Mouse (Mus musculus): Measurements from ENCODE around the gene Olfr301. TPM values are rescaled to one million over a fixed set of nuclear protein-coding genes. Genes with fewer than 3 reads are reported as not detected.

Gene Olfr301
- polyA plus RNA-seq (2014; fragmentation: Illumina TruSeq; extraction: RNeasy Lipid Tissue Mini Kit (QIAGEN cat#74804); ENCODE audit: low read depth, low replicate concordance) = not detected

GRCm38 (mm10) chr7:86403546-86403945, at the start of gene Olfr301:
Olfr301 (plus strand) TSS chr7:86403846.

GRCm38 (mm10) chr7:86366828-86367227, 36.8 kb upstream of the Olfr301 start, which contains the start of gene Olfr305:
Olfr305 (minus strand) TSS chr7:86366928.

GRCm38 (mm10) chr7:86386558-86386957, 17.1 kb upstream of the Olfr301 start, which contains the start of gene Olfr304:
Olfr304 (minus strand) TSS chr7:86386658.

GRCm38 (mm10) chr7:86397689-86398088, 6.0 kb upstream of the Olfr301 start, which contains the start of gene Olfr303:
Olfr303 (minus strand) TSS chr7:86397789.

GRCm38 (mm10) chr7:86459621-86460020, 56.0 kb downstream of the Olfr301 start, which contains the start of gene Olfr299:
Olfr299 (plus strand) TSS chr7:86459921.

Other genes starting within 250 kb of the Olfr301 start
- not detected for gene Vmn2r75, start 232.1 kb upstream of the Olfr301 start, polyA plus RNA-seq (2014; fragmentation: Illumina TruSeq; extraction: RNeasy Lipid Tissue Mini Kit (QIAGEN cat#74804); ENCODE audit: low read depth, low replicate concordance)
- gene Vmn2r76, start 157.5 kb upstream of the Olfr301 start, polyA plus RNA-seq (2014; fragmentation: Illumina TruSeq; extraction: RNeasy Lipid Tissue Mini Kit (QIAGEN cat#74804); ENCODE audit: low read depth, low replicate concordance) = not detected
- gene Olfr310, start 126.7 kb upstream of the Olfr301 start, polyA plus RNA-seq (2014; fragmentation: Illumina TruSeq; extraction: RNeasy Lipid Tissue Mini Kit (QIAGEN cat#74804); ENCODE audit: low read depth, low replicate concordance) = not detected
- not detected for gene Olfr309, start 90.1 kb upstream of the Olfr301 start, polyA plus RNA-seq (2014; fragmentation: Illumina TruSeq; extraction: RNeasy Lipid Tissue Mini Kit (QIAGEN cat#74804); ENCODE audit: low read depth, low replicate concordance)
- gene Olfr308, start 78.2 kb upstream of the Olfr301 start, polyA plus RNA-seq (2014; fragmentation: Illumina TruSeq; extraction: RNeasy Lipid Tissue Mini Kit (QIAGEN cat#74804); ENCODE audit: low read depth, low replicate concordance) = not detected
- not detected for gene Olfr307, start 66.3 kb upstream of the Olfr301 start, polyA plus RNA-seq (2014; fragmentation: Illumina TruSeq; extraction: RNeasy Lipid Tissue Mini Kit (QIAGEN cat#74804); ENCODE audit: low read depth, low replicate concordance)
- not detected for gene Olfr305, start 36.9 kb upstream of the Olfr301 start, polyA plus RNA-seq (2014; fragmentation: Illumina TruSeq; extraction: RNeasy Lipid Tissue Mini Kit (QIAGEN cat#74804); ENCODE audit: low read depth, low replicate concordance)
- not detected for gene Olfr304, start 17.2 kb upstream of the Olfr301 start, polyA plus RNA-seq (2014; fragmentation: Illumina TruSeq; extraction: RNeasy Lipid Tissue Mini Kit (QIAGEN cat#74804); ENCODE audit: low read depth, low replicate concordance)
- not detected for gene Olfr303, start 6.1 kb upstream of the Olfr301 start, polyA plus RNA-seq (2014; fragmentation: Illumina TruSeq; extraction: RNeasy Lipid Tissue Mini Kit (QIAGEN cat#74804); ENCODE audit: low read depth, low replicate concordance)
- gene Olfr299, start 56.1 kb downstream of the Olfr301 start, polyA plus RNA-seq (2014; fragmentation: Illumina TruSeq; extraction: RNeasy Lipid Tissue Mini Kit (QIAGEN cat#74804); ENCODE audit: low read depth, low replicate concordance) = not detected
- gene Olfr298, start 88.6 kb downstream of the Olfr301 start, polyA plus RNA-seq (2014; fragmentation: Illumina TruSeq; extraction: RNeasy Lipid Tissue Mini Kit (QIAGEN cat#74804); ENCODE audit: low read depth, low replicate concordance) = not detected
- not detected for gene Olfr297, start 116.1 kb downstream of the Olfr301 start, polyA plus RNA-seq (2014; fragmentation: Illumina TruSeq; extraction: RNeasy Lipid Tissue Mini Kit (QIAGEN cat#74804); ENCODE audit: low read depth, low replicate concordance)
- not detected for gene Olfr295, start 180.0 kb downstream of the Olfr301 start, polyA plus RNA-seq (2014; fragmentation: Illumina TruSeq; extraction: RNeasy Lipid Tissue Mini Kit (QIAGEN cat#74804); ENCODE audit: low read depth, low replicate concordance)
- gene Olfr294, start 212.8 kb downstream of the Olfr301 start, polyA plus RNA-seq (2014; fragmentation: Illumina TruSeq; extraction: RNeasy Lipid Tissue Mini Kit (QIAGEN cat#74804); ENCODE audit: low read depth, low replicate concordance) = not detected
- gene Olfr293, start 245.2 kb downstream of the Olfr301 start, polyA plus RNA-seq (2014; fragmentation: Illumina TruSeq; extraction: RNeasy Lipid Tissue Mini Kit (QIAGEN cat#74804); ENCODE audit: low read depth, low replicate concordance) = not detected

Data from liver, adult 10 weeks (tissue).